In genomic region chr11:55069023-55069422, GRCm38 (mm10) we compare ENCODE assay signal across 9 mouse cellular contexts. TPM values are rescaled to one million over a fixed set of nuclear protein-coding genes. Genes with fewer than 3 reads are reported as not detected.
DNase-seq lines count a peak whose midpoint lies in the region; ATAC-seq and TF ChIP-seq lines count a peak whose summit lies in the region.
"Had no signal": no experiment of that assay in that cellular context is flagged by ENCODE, and none has a peak within 500 bp of the region (broad histone marks: within the 10 kb centered on the region; RNA-seq: fewer than 3 reads in every experiment).

No protein-coding gene starts in this region.

- H3K36me3 ChIP-seq in forebrain, embryonic 10.5 days (replicated peaks), result no peaks in the 10 kb centered on the region
- H3K36me3 ChIP-seq in forebrain, embryonic 11.5 days (ENCODE audit: control insufficient read depth, insufficient read depth, low read length), result no peaks in the 10 kb centered on the region
- H3K36me3 ChIP-seq in midbrain, embryonic 12.5 days, result no peaks in the 10 kb centered on the region
- H3K36me3 ChIP-seq in midbrain, embryonic 15.5 days (replicated peaks), result no peaks in the 10 kb centered on the region
- H3K36me3 ChIP-seq in forebrain, embryonic 16.5 days (ENCODE audit: control insufficient read depth, insufficient read depth), result no peaks in the 10 kb centered on the region
- H3K36me3 ChIP-seq: limb, embryonic 15.5 days had no signal

- 0 out of 2 replicates have a peak overlapping the region, but pooled peaks have one; percentile 31 for H3K27ac ChIP-seq in forebrain, embryonic 10.5 days
- H3K27ac ChIP-seq in forebrain, embryonic 11.5 days (ENCODE audit: low read depth, low read length), result no peak overlapping the region
- H3K27ac ChIP-seq in midbrain, embryonic 12.5 days (replicated peaks), result no peak overlapping the region
- no peak overlapping the region for H3K27ac ChIP-seq in midbrain, embryonic 15.5 days
- no peak overlapping the region for H3K27ac ChIP-seq in forebrain, embryonic 16.5 days (ENCODE audit: low read length)
- no peak overlapping the region for H3K27ac ChIP-seq in layer of hippocampus, adult 2 months
- H3K27ac ChIP-seq: limb, embryonic 15.5 days had no signal

- no peak for TF ChIP-seq CTCF in layer of hippocampus, adult 2 months (conservative IDR thresholded peaks at IDR 0.05)

- peaks cover 5% of the 10 kb centered on the region for H3K4me1 ChIP-seq in forebrain, embryonic 10.5 days
- H3K4me1 ChIP-seq in forebrain, embryonic 11.5 days (replicated peaks; ENCODE audit: control insufficient read depth, insufficient read depth, low read length), result no peaks in the 10 kb centered on the region
- 0 out of 2 replicates have a peak, but pooled peaks cover 3% of the 10 kb centered on the region for H3K4me1 ChIP-seq in midbrain, embryonic 12.5 days
- H3K4me1 ChIP-seq in midbrain, embryonic 15.5 days, result no peaks in the 10 kb centered on the region
- H3K4me1 ChIP-seq in forebrain, embryonic 16.5 days (replicated peaks; ENCODE audit: control insufficient read depth, insufficient read depth, low read length), result peaks cover 4% of the 10 kb centered on the region; the same call in 1 of the 2 replicates
- H3K4me1 ChIP-seq: limb, embryonic 15.5 days had no signal

- WGBS in forebrain, embryonic 10.5 days, result 45% methylated on average over 2 of the region's 2 CpGs
- WGBS in forebrain, embryonic 11.5 days, result 42% methylated on average over 2 of the region's 2 CpGs
- 61% methylated on average over 2 of the region's 2 CpGs for WGBS in midbrain, embryonic 12.5 days
- 40% methylated on average over 2 of the region's 2 CpGs for WGBS in midbrain, embryonic 15.5 days
- 33% methylated on average over 2 of the region's 2 CpGs for WGBS in forebrain, embryonic 16.5 days

- ATAC-seq in forebrain, embryonic 11.5 days (replicated peaks; ENCODE audit: low FRiP score), result no peak
- ATAC-seq in midbrain, embryonic 12.5 days (ENCODE audit: low FRiP score, low read depth), result peak; percentile 19; the same call in 1 of the 2 replicates
- ATAC-seq in midbrain, embryonic 15.5 days (replicated peaks), result no peak
- peak; percentile 62 for ATAC-seq in forebrain, embryonic 16.5 days
- no peak for ATAC-seq in erythroid progenitor cell, adult 5-6 weeks (replicated peaks; ENCODE audit: low FRiP score, poor library complexity, severe bottlenecking)

- no peak for DNase-seq in forebrain, embryonic 10.5 days (ENCODE audit: extremely low spot score, low spot score)
- no peak for DNase-seq in forebrain, embryonic 11.5 days (ENCODE audit: low spot score)
- peak; percentile 14 for DNase-seq in thymus, postnatal 0 days (ENCODE audit: low spot score)
- DNase-seq in layer of hippocampus, adult 2 months (ENCODE audit: low spot score in 2 of 2), result no peak

- H3K9me3 ChIP-seq in forebrain, embryonic 10.5 days, result no peaks in the 10 kb centered on the region
- no peaks in the 10 kb centered on the region for H3K9me3 ChIP-seq in forebrain, embryonic 11.5 days (ENCODE audit: control insufficient read depth, low read length)
- no peaks in the 10 kb centered on the region for H3K9me3 ChIP-seq in midbrain, embryonic 12.5 days
- H3K9me3 ChIP-seq in midbrain, embryonic 15.5 days, result no peaks in the 10 kb centered on the region
- H3K9me3 ChIP-seq in forebrain, embryonic 16.5 days (ENCODE audit: control insufficient read depth, low read length), result no peaks in the 10 kb centered on the region
- H3K9me3 ChIP-seq: limb, embryonic 15.5 days had no signal

- H3K9ac ChIP-seq in forebrain, embryonic 11.5 days (ENCODE audit: low read length), result no peak overlapping the region
- no peak overlapping the region for H3K9ac ChIP-seq in midbrain, embryonic 12.5 days (replicated peaks)
- H3K9ac ChIP-seq in midbrain, embryonic 15.5 days, result no peak overlapping the region
- H3K9ac ChIP-seq in forebrain, embryonic 16.5 days (replicated peaks; ENCODE audit: low read depth, low read length), result no peak overlapping the region
- H3K9ac ChIP-seq: limb, embryonic 15.5 days had no signal

- H3K27me3 ChIP-seq in forebrain, embryonic 10.5 days (ENCODE audit: poor library complexity, severe bottlenecking), result no peaks in the 10 kb centered on the region
- no peaks in the 10 kb centered on the region for H3K27me3 ChIP-seq in forebrain, embryonic 11.5 days (ENCODE audit: control insufficient read depth, insufficient read depth, low read length)
- H3K27me3 ChIP-seq in midbrain, embryonic 12.5 days, result no peaks in the 10 kb centered on the region
- H3K27me3 ChIP-seq in midbrain, embryonic 15.5 days (replicated peaks), result no peaks in the 10 kb centered on the region
- no peaks in the 10 kb centered on the region for H3K27me3 ChIP-seq in forebrain, embryonic 16.5 days (replicated peaks; ENCODE audit: control insufficient read depth, insufficient read depth, low read length)
- H3K27me3 ChIP-seq: limb, embryonic 15.5 days had no signal

- no peak overlapping the region for H3K4me3 ChIP-seq in forebrain, embryonic 10.5 days
- no peak overlapping the region for H3K4me3 ChIP-seq in forebrain, embryonic 11.5 days (ENCODE audit: low read depth, low read length)
- H3K4me3 ChIP-seq in midbrain, embryonic 12.5 days, result no peak overlapping the region
- H3K4me3 ChIP-seq in midbrain, embryonic 15.5 days, result no peak overlapping the region
- H3K4me3 ChIP-seq in forebrain, embryonic 16.5 days (replicated peaks; ENCODE audit: low read length), result no peak overlapping the region
- no peak overlapping the region for H3K4me3 ChIP-seq in layer of hippocampus, adult 2 months
- H3K4me3 ChIP-seq: limb, embryonic 15.5 days had no signal

- no peak overlapping the region for H3K4me2 ChIP-seq in forebrain, embryonic 11.5 days (ENCODE audit: low read depth, low read length, severe bottlenecking)
- no peak overlapping the region for H3K4me2 ChIP-seq in midbrain, embryonic 12.5 days (replicated peaks)
- H3K4me2 ChIP-seq in midbrain, embryonic 15.5 days, result no peak overlapping the region
- H3K4me2 ChIP-seq in forebrain, embryonic 16.5 days (ENCODE audit: low read length), result no peak overlapping the region
- H3K4me2 ChIP-seq: limb, embryonic 15.5 days had no signal

RNA-seq across cellular contexts. Expression of gene Ccdc69, which starts 8.9 kb away (rescaled TPM):
- polyA plus RNA-seq in forebrain, embryonic 10.5 days (2016; fragmentation: Nextera tagmentation; extraction: Ambion mirVana), result 0.25 and 0.73 TPM in 2 replicates
- 0.36 TPM in 1 of 2 replicates, not detected in the other for polyA plus RNA-seq in forebrain, embryonic 11.5 days (2014; fragmentation: Nextera tagmentation; extraction: Ambion mirVana)
- polyA plus RNA-seq in midbrain, embryonic 12.5 days (2016; fragmentation: Nextera tagmentation; extraction: Ambion mirVana), result 0.25 TPM in 1 of 2 replicates, not detected in the other
- 0.34 and 0.36 TPM in 2 replicates for polyA plus RNA-seq in midbrain, embryonic 15.5 days (2015; fragmentation: Nextera tagmentation; extraction: Ambion mirVana)
- 0.29 TPM in 1 of 2 replicates, not detected in the other for polyA plus RNA-seq in forebrain, embryonic 16.5 days (2015; fragmentation: Nextera tagmentation; extraction: Ambion mirVana)
- polyA plus RNA-seq in thymus, postnatal 0 days (2015; fragmentation: Nextera tagmentation; extraction: Ambion mirVana), result 25.4 and 26.8 TPM in 2 replicates
- total RNA-seq in erythroid progenitor cell, adult 5-6 weeks (2015; ENCODE audit: low replicate concordance), result 7.1 and 7.2 TPM in 2 replicates
- 1.5 and 2.1 TPM in 2 replicates for total RNA-seq in erythroid progenitor cell, adult 5-6 weeks (2017; ENCODE audit: low replicate concordance)
- under 1 TPM in 1 of 2 experiments, not detected in 1; 0.42 TPM for total RNA-seq in layer of hippocampus, adult 2 months (2021)

RNA-seq across cellular contexts. Expression of gene Gm2a, which starts 28.9 kb away (rescaled TPM):
- polyA plus RNA-seq in forebrain, embryonic 10.5 days (2016; fragmentation: Nextera tagmentation; extraction: Ambion mirVana), result 7.2 and 7.8 TPM in 2 replicates
- polyA plus RNA-seq in forebrain, embryonic 11.5 days (2014; fragmentation: Nextera tagmentation; extraction: Ambion mirVana), result 11.1 and 12.2 TPM in 2 replicates
- polyA plus RNA-seq in midbrain, embryonic 12.5 days (2016; fragmentation: Nextera tagmentation; extraction: Ambion mirVana), result 12.8 and 14.0 TPM in 2 replicates
- 23.2 and 23.3 TPM in 2 replicates for polyA plus RNA-seq in midbrain, embryonic 15.5 days (2015; fragmentation: Nextera tagmentation; extraction: Ambion mirVana)
- 20.9 and 21.4 TPM in 2 replicates for polyA plus RNA-seq in forebrain, embryonic 16.5 days (2015; fragmentation: Nextera tagmentation; extraction: Ambion mirVana)
- 27.4 and 30.4 TPM in 2 replicates for polyA plus RNA-seq in thymus, postnatal 0 days (2015; fragmentation: Nextera tagmentation; extraction: Ambion mirVana)
- total RNA-seq in erythroid progenitor cell, adult 5-6 weeks (2015; ENCODE audit: low replicate concordance), result 26.4 and 26.7 TPM in 2 replicates
- total RNA-seq in erythroid progenitor cell, adult 5-6 weeks (2017; ENCODE audit: low replicate concordance), result 10.9 and 13.8 TPM in 2 replicates
- total RNA-seq in layer of hippocampus, adult 2 months (2021), result 10 to 100 TPM; 29.9 to 30.8 TPM

RNA-seq across cellular contexts. Expression of gene Anxa6, which starts 35.8 kb away (rescaled TPM):
- polyA plus RNA-seq in forebrain, embryonic 10.5 days (2016; fragmentation: Nextera tagmentation; extraction: Ambion mirVana), result 35.4 and 38.9 TPM in 2 replicates
- polyA plus RNA-seq in forebrain, embryonic 11.5 days (2014; fragmentation: Nextera tagmentation; extraction: Ambion mirVana), result 59.6 and 66.7 TPM in 2 replicates
- 65.1 and 82.3 TPM in 2 replicates for polyA plus RNA-seq in midbrain, embryonic 12.5 days (2016; fragmentation: Nextera tagmentation; extraction: Ambion mirVana)
- polyA plus RNA-seq in midbrain, embryonic 15.5 days (2015; fragmentation: Nextera tagmentation; extraction: Ambion mirVana), result 42.2 and 48.0 TPM in 2 replicates
- 40.9 and 53.0 TPM in 2 replicates for polyA plus RNA-seq in forebrain, embryonic 16.5 days (2015; fragmentation: Nextera tagmentation; extraction: Ambion mirVana)
- 131 TPM in 2 replicates for polyA plus RNA-seq in thymus, postnatal 0 days (2015; fragmentation: Nextera tagmentation; extraction: Ambion mirVana)
- total RNA-seq in erythroid progenitor cell, adult 5-6 weeks (2015; ENCODE audit: low replicate concordance), result 12.3 and 15.1 TPM in 2 replicates
- total RNA-seq in erythroid progenitor cell, adult 5-6 weeks (2017; ENCODE audit: low replicate concordance), result 14.6 and 16.3 TPM in 2 replicates
- 100 to 1,000 TPM; 100 to 103 TPM for total RNA-seq in layer of hippocampus, adult 2 months (2021)

Comparison
In these comparisons a context has a peak if more than half of its experiments do, and no peak if none do; other contexts are left out.
1. ATAC-seq: peak in midbrain, embryonic 12.5 days (single experiment) and forebrain, embryonic 16.5 days (single experiment); none in forebrain, embryonic 11.5 days (single experiment), midbrain, embryonic 15.5 days (single experiment) and erythroid progenitor cell, adult 5-6 weeks (single experiment).
2. RNA of gene Ccdc69, which starts 8.9 kb away (polyA plus RNA-seq): 25.4 to 26.8 TPM in thymus, postnatal 0 days; 0.25 to 0.73 TPM in forebrain, embryonic 10.5 days, 0.36 TPM in forebrain, embryonic 11.5 days, 0.34 to 0.36 TPM in midbrain, embryonic 15.5 days, 0.29 TPM in forebrain, embryonic 16.5 days and 0.25 TPM in midbrain, embryonic 12.5 days; every median in the first group is over 10 times any median in the second.